Mouse (Mus musculus) heart, adult 2 months (tissue): ENCODE data around the gene Zscan10. TPM values are rescaled to one million over a fixed set of nuclear protein-coding genes. Genes with fewer than 3 reads are reported as not detected.

ENCODE experiments used
- DNase-seq, 2 experiments: peaks; one replicate each; pipeline ENCODE4 v3.0.0; 2021
- H3K27ac ChIP-seq: fragments of 200-600 bp; 2 replicates; pipeline ENCODE4 v1.8.1; 2022
- H3K27me3 ChIP-seq: fragments of 200-500 bp; 2 replicates; pipeline ENCODE4 v1.6.1; 2012; ENCODE audit warnings: mild to moderate bottlenecking, low read length, inconsistent platforms, mixed read lengths; ENCODE audit not compliant: control insufficient read depth, insufficient read depth
- H3K36me3 ChIP-seq: fragments of 200-500 bp; 2 replicates; pipeline ENCODE4 v1.6.1; 2012; ENCODE audit warnings: low read length, inconsistent platforms; ENCODE audit not compliant: control insufficient read depth, insufficient read depth
- H3K4me1 ChIP-seq: fragments of 200-500 bp; 2 replicates; pipeline ENCODE4 v1.6.1; 2011; ENCODE audit warnings: low read length; ENCODE audit not compliant: control insufficient read depth, insufficient read depth
- H3K4me3 ChIP-seq: fragments of 200-600 bp; 2 replicates; pipeline ENCODE4 v1.8.1; 2022
- H3K79me2 ChIP-seq: fragments of 200-500 bp; replicated peaks from 2 replicates; pipeline ENCODE4 v1.6.1; 2012; ENCODE audit warnings: mild to moderate bottlenecking, inconsistent platforms, low read length, moderate library complexity, mixed read lengths; ENCODE audit not compliant: control insufficient read depth, insufficient read depth
- H3K9ac ChIP-seq: fragments of 200-500 bp; 2 replicates; pipeline ENCODE4 v1.6.1; 2012; ENCODE audit warnings: low read depth, mild to moderate bottlenecking, control low read depth, inconsistent platforms, low read length, mixed read lengths
- CTCF ChIP-seq: fragments of 200-600 bp; IDR thresholded peaks from 2 replicates; pipeline ENCODE4 v1.8.1; 2022; ENCODE audit warnings: antibody characterized with exemption, mild to moderate bottlenecking, moderate library complexity
- EP300 ChIP-seq: fragments of 200-500 bp; IDR thresholded peaks from 2 replicates; pipeline ENCODE4 v1.6.1; 2011; ENCODE audit warnings: low read depth, low read length, control low read depth; ENCODE audit not compliant: insufficient read depth
- POLR2A ChIP-seq: fragments of 200-500 bp; IDR thresholded peaks from 2 replicates; pipeline ENCODE4 v1.6.1; 2011; ENCODE audit warnings: mild to moderate bottlenecking, low read depth, low read length, control low read depth; ENCODE audit not compliant: insufficient read depth
- WGBS: fragments of 180-500 bp; shearing (Covaris S2); methylation state at CpG from one replicate; pipeline ENCODE4 v1.1.7; 2018; 5-methylcytosine and 5-hydroxymethylcytosine counted together
- intact Hi-C: fragments of 180-260 bp; cut with DNase I; formaldehyde crosslinking; loops from one replicate; pipeline ENCODE4 v1.15.1; 2025
- polyA plus RNA-seq: library from polyadenylated mRNA; depleted of rRNA; stranded (reverse); fragments of >200 nt; gene quantifications from 2 replicates; pipeline ENCODE4 v1.2.3, GENCODE M21; 2012
- total RNA-seq, 2 experiments: library from RNA; stranded (reverse); gene quantifications; 2 replicates each; pipeline ENCODE4 v1.2.3; 2021

Zscan10 gene
- total and polyA plus RNA-seq, 3 experiments = not detected

GRCm38 (mm10) chr17:23574130-23574529 is 26.5 kb upstream of the Zscan10 start:
- intact Hi-C loops = no loop called here
- 95% methylated on average over 8 of the region's 8 CpGs for WGBS
- DNase-seq = no peak
- Histone ChIP-seq H3K9ac (no peak overlapping the region), H3K27ac (no peak overlapping the region), H3K4me1 (no peaks in the 10 kb centered on the region; the same call in 1 of the 2 replicates), H3K79me2 (no peaks in the 10 kb centered on the region), H3K36me3 (no peaks in the 10 kb centered on the region), H3K27me3 (no peaks in the 10 kb centered on the region), H3K4me3 (no peak overlapping the region)
- no peak for TF ChIP-seq CTCF
- TF ChIP-seq EP300 = no peak

DNA sequence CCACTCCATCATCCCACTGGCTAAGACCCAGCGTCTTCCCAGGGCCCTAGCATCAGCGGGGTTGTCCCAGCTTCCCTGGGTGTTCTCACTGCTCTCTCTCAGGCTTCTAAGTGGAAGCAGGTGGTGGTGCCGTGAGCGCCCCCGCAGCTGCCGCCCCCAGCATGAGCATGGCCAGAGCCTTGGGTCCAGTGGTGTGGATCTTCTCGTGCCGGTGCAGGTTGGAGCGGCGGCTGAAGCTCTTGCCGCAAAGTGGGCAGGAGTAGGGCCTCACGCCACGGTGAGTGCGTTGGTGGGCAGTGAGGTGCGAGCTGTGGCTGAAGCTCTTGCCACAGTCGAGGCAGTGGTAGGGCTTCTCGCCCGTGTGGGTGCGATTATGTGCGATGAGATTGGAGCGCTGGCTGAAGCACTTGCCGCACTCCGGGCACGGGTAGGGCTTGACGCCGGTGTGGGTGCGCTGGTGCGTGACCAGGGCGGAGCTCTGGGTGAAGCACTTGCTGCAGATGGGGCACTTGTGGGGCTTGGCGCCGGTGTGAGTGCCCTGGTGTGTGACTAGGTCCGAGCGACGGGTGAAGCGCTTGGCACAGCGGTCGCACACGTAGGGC is 24.6 kb upstream of the Zscan10 start:
- H3K4me3 ChIP-seq = no peak overlapping the region
- H3K4me1 ChIP-seq = no peaks in the 10 kb centered on the region
- no peaks in the 10 kb centered on the region for H3K36me3 ChIP-seq
- H3K9ac ChIP-seq = no peak overlapping the region
- TF ChIP-seq EP300 = no peak
- no peak for TF ChIP-seq CTCF
- TF ChIP-seq POLR2A = no peak
- H3K27me3 ChIP-seq = no peaks in the 10 kb centered on the region
- WGBS = 96% methylated on average over 38 of the region's 38 CpGs
- no peak for DNase-seq
- intact Hi-C loops = no loop called here
- H3K27ac ChIP-seq = no peak overlapping the region
- no peaks in the 10 kb centered on the region for H3K79me2 ChIP-seq

- H3K4me3 ChIP-seq = no peak overlapping the region
- no peak for DNase-seq
- TF ChIP-seq CTCF = no peak
- no peak for TF ChIP-seq POLR2A
- TF ChIP-seq EP300 = no peak
- no peaks in the 10 kb centered on the region for H3K79me2 ChIP-seq
- H3K27ac ChIP-seq = no peak overlapping the region
- H3K9ac ChIP-seq = no peak overlapping the region
- H3K27me3 ChIP-seq = no peaks in the 10 kb centered on the region
- H3K36me3 ChIP-seq = no peaks in the 10 kb centered on the region
- peaks cover 3% of the 10 kb centered on the region for H3K4me1 ChIP-seq
- WGBS = 78% methylated on average over 8 of the region's 8 CpGs
- intact Hi-C loops = no loop called here
These were observed 15.9 kb upstream of the Zscan10 start for GRCm38 (mm10) chr17:23584786-23585185.

DNA sequence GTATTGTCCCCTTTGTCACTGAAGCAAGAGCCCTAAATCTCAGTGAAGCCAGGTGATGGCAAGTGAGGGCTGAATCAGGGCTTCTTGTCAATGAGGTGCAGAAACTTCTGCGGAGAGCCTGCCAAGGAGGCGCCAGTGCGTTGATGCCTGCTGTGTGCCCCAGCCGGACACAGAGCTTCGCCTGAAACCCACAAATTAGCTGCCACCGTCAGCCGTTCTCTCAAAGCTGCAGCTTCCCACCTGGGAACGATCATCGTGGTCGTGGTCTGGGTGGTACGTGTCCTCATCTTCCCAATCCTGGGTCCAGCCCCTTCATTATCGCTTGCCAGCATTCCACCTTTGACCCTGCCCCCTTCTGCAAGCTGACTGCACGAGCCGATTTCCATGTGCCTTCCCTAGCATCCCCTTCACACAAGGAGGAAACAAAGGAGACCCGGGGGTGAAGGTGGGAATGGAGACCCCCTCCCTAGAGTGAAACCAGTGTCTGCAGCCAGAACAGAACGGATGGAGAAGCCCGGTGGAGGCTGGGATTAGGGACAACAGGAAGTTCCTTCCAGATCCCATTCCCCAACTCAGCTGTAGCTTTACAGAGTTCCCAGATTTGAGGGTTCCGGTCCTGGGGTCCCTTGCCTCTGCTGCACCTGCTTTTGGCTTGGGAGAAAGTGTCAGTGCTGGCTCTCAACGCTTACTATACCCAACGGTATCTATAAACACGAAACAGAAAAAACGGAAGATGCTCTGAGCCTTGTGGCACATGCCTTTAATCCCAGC is 14.8 kb upstream of the Zscan10 start:
- WGBS = under 1% methylated on average over 22 of the region's 22 CpGs
- H3K4me1 ChIP-seq = peaks cover 3% of the 10 kb centered on the region
- no peaks in the 10 kb centered on the region for H3K36me3 ChIP-seq
- DNase-seq = peak; percentile 34 to 55
- peak overlapping the region; percentile 21 for H3K27ac ChIP-seq
- H3K4me3 ChIP-seq = peak overlapping the region; percentile 65
- H3K27me3 ChIP-seq = no peaks in the 10 kb centered on the region
- intact Hi-C loops = no loop called here
- peak overlapping the region; percentile 51 for H3K9ac ChIP-seq
- TF ChIP-seq POLR2A (peak; percentile 72), EP300 (no peak), CTCF (no peak)
- H3K79me2 ChIP-seq = no peaks in the 10 kb centered on the region

DNA sequence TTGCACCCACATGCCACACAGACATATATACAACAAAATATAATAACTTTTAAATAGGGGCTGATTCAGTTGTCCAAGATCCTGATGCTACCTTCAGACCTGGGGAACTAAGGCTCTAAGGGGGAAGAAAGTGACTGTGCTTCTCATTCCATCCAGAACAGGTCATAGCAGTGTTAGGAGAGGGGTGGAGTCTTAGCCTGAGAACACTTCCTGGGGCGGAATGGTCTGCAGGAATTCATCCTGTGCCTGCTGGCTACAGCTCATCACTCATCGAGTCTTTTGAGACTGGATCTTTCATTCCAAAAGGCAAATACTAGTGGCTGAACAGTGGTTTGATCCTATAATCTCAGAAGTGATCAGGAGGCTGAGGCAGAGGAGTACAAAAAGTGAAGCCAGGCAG is 13.4 kb upstream of the Zscan10 start:
- H3K4me1 ChIP-seq = peaks cover 3% of the 10 kb centered on the region
- H3K27ac ChIP-seq = no peak overlapping the region
- no peak for DNase-seq
- H3K9ac ChIP-seq = no peak overlapping the region
- no peaks in the 10 kb centered on the region for H3K79me2 ChIP-seq
- H3K27me3 ChIP-seq = no peaks in the 10 kb centered on the region
- no peak overlapping the region for H3K4me3 ChIP-seq
- TF ChIP-seq POLR2A = no peak
- no peak for TF ChIP-seq CTCF
- no peak for TF ChIP-seq EP300
- intact Hi-C loops = no loop called here
- 55% methylated on average over 2 of the region's 2 CpGs for WGBS
- no peaks in the 10 kb centered on the region for H3K36me3 ChIP-seq
